Mouse (Mus musculus) spleen, postnatal 4 days (tissue): ENCODE results near the gene Smyd1.
A peak's percentile ranks its signal among the peaks of the same experiment; 100 is the strongest.
"Not testable (repeated sequence)": the region's sequence is repeated elsewhere in the genome, so short reads cannot be mapped to it uniquely, and the experiment has no call there.

ENCODE experiments used
- DNase-seq, 2 experiments: peaks; one replicate each; pipeline ENCODE4 v3.0.0; 2022; ENCODE audit warnings: low spot score in 2 of 2

Smyd1 gene

GRCm38 (mm10) chr6:71324816-71325215 lies 2.8 kb upstream of the Smyd1 start:
- no peak for DNase-seq

GRCm38 (mm10) chr6:71322491-71322921 lies 473 bp upstream of the Smyd1 start, which contains the start of gene Cd8b1:
Gene Cd8b1 (plus strand): TSS chr6:71322788.
- DNase-seq, result no peak

- no peak for DNase-seq
Measured at GRCm38 (mm10) chr6:71307486-71307885, 14.5 kb downstream of the Smyd1 start.

GRCm38 (mm10) chr6:71302097-71302731 lies 19.8 kb downstream of the Smyd1 start:
- DNase-seq, result no peak

GRCm38 (mm10) chr6:71298751-71299150 lies 23.3 kb downstream of the Smyd1 start:
- peak in 1 of 2 experiments; percentile 20 for DNase-seq

- peak in 1 of 2 experiments; percentile 20 for DNase-seq
Measured at GRCm38 (mm10) chr6:71298051-71298450, 24.0 kb downstream of the Smyd1 start.

GRCm38 (mm10) chr6:71295303-71295702 lies 26.7 kb downstream of the Smyd1 start:
- DNase-seq, result peak in 1 of 2 experiments; percentile 13

GRCm38 (mm10) chr6:71293509-71293908 lies 28.5 kb downstream of the Smyd1 start:
- DNase-seq, result no peak

GRCm38 (mm10) chr6:71279418-71279817 lies 42.6 kb downstream of the Smyd1 start:
- no peak for DNase-seq

- no peak for DNase-seq
Measured at GRCm38 (mm10) chr6:71274621-71275020, 47.4 kb downstream of the Smyd1 start.

GRCm38 (mm10) chr6:71273715-71274114 lies 48.3 kb downstream of the Smyd1 start:
- DNase-seq, result no peak

- DNase-seq, result peak in 1 of 2 experiments; percentile 60
Measured at GRCm38 (mm10) chr6:71272316-71272741, 49.7 kb downstream of the Smyd1 start.

GRCm38 (mm10) chr6:71271389-71272315 lies 50.4 kb downstream of the Smyd1 start, which contains the start of gene Krcc1:
Gene Krcc1 (plus strand): TSS chr6:71271677.
- DNase-seq, result peak; percentile 97 to 98

- DNase-seq, result peak in 1 of 2 experiments; percentile 58
Measured at GRCm38 (mm10) chr6:71271057-71271388, 51.0 kb downstream of the Smyd1 start.

- peak in 1 of 2 experiments; percentile 31 for DNase-seq
Measured at GRCm38 (mm10) chr6:71270301-71271056, 51.6 kb downstream of the Smyd1 start.

- not testable (repeated sequence) for DNase-seq
Measured at GRCm38 (mm10) chr6:71269686-71270050, 52.4 kb downstream of the Smyd1 start.

GRCm38 (mm10) chr6:71268929-71269685 lies 52.9 kb downstream of the Smyd1 start:
- no peak for DNase-seq

- not testable (repeated sequence) for DNase-seq
Measured at GRCm38 (mm10) chr6:71267603-71268002, 54.4 kb downstream of the Smyd1 start.

GRCm38 (mm10) chr6:71262142-71262833 lies 59.7 kb downstream of the Smyd1 start:
- DNase-seq, result no peak

GRCm38 (mm10) chr6:71261060-71261459 lies 61.0 kb downstream of the Smyd1 start:
- DNase-seq, result no peak
